Mouse (Mus musculus) forebrain, embryonic 12.5 days (tissue): ENCODE results near the gene Obsl1. TPM values are rescaled to one million over a fixed set of nuclear protein-coding genes. Genes with fewer than 3 reads are reported as not detected.

ENCODE experiments used
- ATAC-seq: fragments of 200-750 bp; cut with Nextera tagmentation; 2 replicates; pipeline ENCODE4 v1.8.0; 2017; ENCODE audit warnings: moderate TSS enrichment; ENCODE audit not compliant: low FRiP score
- H3K27ac ChIP-seq: fragments of 300-500 bp; sonication (generic); 2 replicates; pipeline ENCODE4 v1.5.1; 2016; ENCODE audit warnings: mild to moderate bottlenecking
- H3K27me3 ChIP-seq: fragments of 300-500 bp; sonication (generic); 2 replicates; pipeline ENCODE4 v1.6.1; 2016; ENCODE audit warnings: mild to moderate bottlenecking
- H3K36me3 ChIP-seq: fragments of 300-500 bp; sonication (generic); replicated peaks from 2 replicates; pipeline ENCODE4 v1.6.1; 2016; ENCODE audit warnings: mild to moderate bottlenecking
- H3K4me1 ChIP-seq: fragments of 300-500 bp; sonication (generic); 2 replicates; pipeline ENCODE4 v1.6.1; 2016
- H3K4me2 ChIP-seq: fragments of 300-500 bp; sonication (generic); 2 replicates; pipeline ENCODE4 v1.6.1; 2016; ENCODE audit warnings: mild to moderate bottlenecking, moderate library complexity
- H3K4me3 ChIP-seq: fragments of 300-500 bp; sonication (generic); replicated peaks from 2 replicates; pipeline ENCODE4 v1.5.1; 2016; ENCODE audit warnings: mild to moderate bottlenecking
- H3K9ac ChIP-seq: fragments of 300-500 bp; sonication (generic); 2 replicates; pipeline ENCODE4 v1.6.1; 2016; ENCODE audit warnings: mild to moderate bottlenecking
- H3K9me3 ChIP-seq: fragments of 300-500 bp; sonication (generic); 2 replicates; pipeline ENCODE4 v1.6.1; 2016
- WGBS: fragments of 180-500 bp; shearing (Covaris S2); methylation state at CpG from one replicate; pipeline ENCODE4 v1.1.7; 2016; 5-methylcytosine and 5-hydroxymethylcytosine counted together
- polyA plus RNA-seq: library from polyadenylated mRNA; unstranded; fragments of >200 nt; fragmentation: Nextera tagmentation; extraction: Ambion mirVana; gene quantifications from 2 replicates; pipeline ENCODE4 v1.2.1, GENCODE M21; 2016

The Obsl1 gene
- polyA plus RNA-seq: 31.8 and 36.8 TPM in 2 replicates

- Histone ChIP-seq H3K27me3 (peaks cover 29% of the 10 kb centered on the region), H3K4me2 (peak within 1 kb of the TSS; percentile 87), H3K9ac (peak within 1 kb of the TSS; percentile 76), H3K27ac (peak within 1 kb of the TSS; percentile 83), H3K9me3 (no peaks in the 10 kb centered on the region), H3K4me3 (peak within 1 kb of the TSS; percentile 66), H3K4me1 (peaks cover 20% of the 10 kb centered on the region), H3K36me3 (peaks cover 18% of the 10 kb centered on the region)
- WGBS: under 1% methylated on average over 65 of the region's 65 CpGs
- ATAC-seq: peak; percentile 77
Observed at GRCm38 (mm10) chr1:75505956-75506831, at the start of gene Obsl1. Gene Obsl1 (minus strand): TSS chr1:75506452.

- no peak overlapping the region for H3K4me3 ChIP-seq
- H3K27me3 ChIP-seq: no peaks in the 10 kb centered on the region
- 93% methylated on average over 7 of the region's 7 CpGs for WGBS
- no peak overlapping the region for H3K4me2 ChIP-seq
- H3K4me1 ChIP-seq: peaks cover 16% of the 10 kb centered on the region
- no peaks in the 10 kb centered on the region for H3K9me3 ChIP-seq
- no peak overlapping the region for H3K9ac ChIP-seq
- no peak for ATAC-seq
- no peak overlapping the region for H3K27ac ChIP-seq
- peaks cover 61% of the 10 kb centered on the region for H3K36me3 ChIP-seq
Observed at GRCm38 (mm10) chr1:75555680-75556079, 49.4 kb upstream of the Obsl1 start.

GRCm38 (mm10) chr1:75550586-75550985 lies 44.3 kb upstream of the Obsl1 start:
- Histone ChIP-seq H3K27ac (no peak overlapping the region), H3K27me3 (no peaks in the 10 kb centered on the region), H3K9ac (no peak overlapping the region), H3K4me3 (no peak overlapping the region), H3K36me3 (peaks cover 66% of the 10 kb centered on the region), H3K9me3 (no peaks in the 10 kb centered on the region), H3K4me2 (no peak overlapping the region), H3K4me1 (peaks cover 13% of the 10 kb centered on the region)
- ATAC-seq: no peak
- 91% methylated on average over 15 of the region's 15 CpGs for WGBS

- peaks cover 56% of the 10 kb centered on the region for H3K36me3 ChIP-seq
- H3K9me3 ChIP-seq: no peaks in the 10 kb centered on the region
- H3K27ac ChIP-seq: no peak overlapping the region
- no peak overlapping the region for H3K9ac ChIP-seq
- no peak overlapping the region for H3K4me3 ChIP-seq
- H3K4me1 ChIP-seq: peaks cover 15% of the 10 kb centered on the region
- H3K4me2 ChIP-seq: no peak overlapping the region
- ATAC-seq: no peak
- WGBS: 91% methylated on average over 17 of the region's 17 CpGs
- no peaks in the 10 kb centered on the region for H3K27me3 ChIP-seq
Observed at GRCm38 (mm10) chr1:75549289-75550279, 43.3 kb upstream of the Obsl1 start.

GRCm38 (mm10) chr1:75548871-75549270 lies 42.6 kb upstream of the Obsl1 start:
- Histone ChIP-seq H3K9me3 (no peaks in the 10 kb centered on the region), H3K4me1 (peaks cover 15% of the 10 kb centered on the region), H3K9ac (no peak overlapping the region), H3K36me3 (peaks cover 53% of the 10 kb centered on the region), H3K4me3 (no peak overlapping the region), H3K27me3 (no peaks in the 10 kb centered on the region), H3K27ac (no peak overlapping the region), H3K4me2 (no peak overlapping the region)
- ATAC-seq: no peak
- WGBS: 91% methylated on average over 17 of the region's 17 CpGs

- no peak overlapping the region for H3K9ac ChIP-seq
- no peaks in the 10 kb centered on the region for H3K27me3 ChIP-seq
- WGBS: 93% methylated on average over 3 of the region's 3 CpGs
- no peak for ATAC-seq
- no peak overlapping the region for H3K4me2 ChIP-seq
- peaks cover 15% of the 10 kb centered on the region for H3K4me1 ChIP-seq
- H3K36me3 ChIP-seq: peaks cover 45% of the 10 kb centered on the region
- no peaks in the 10 kb centered on the region for H3K9me3 ChIP-seq
- no peak overlapping the region for H3K27ac ChIP-seq
- H3K4me3 ChIP-seq: no peak overlapping the region
Observed at GRCm38 (mm10) chr1:75548083-75548482, 41.8 kb upstream of the Obsl1 start.

GRCm38 (mm10) chr1:75547351-75547750 lies 41.1 kb upstream of the Obsl1 start:
- H3K27ac ChIP-seq: no peak overlapping the region
- no peaks in the 10 kb centered on the region for H3K27me3 ChIP-seq
- H3K9ac ChIP-seq: no peak overlapping the region
- 97% methylated on average over 13 of the region's 13 CpGs for WGBS
- no peaks in the 10 kb centered on the region for H3K9me3 ChIP-seq
- ATAC-seq: no peak
- peaks cover 38% of the 10 kb centered on the region for H3K36me3 ChIP-seq
- H3K4me1 ChIP-seq: peaks cover 15% of the 10 kb centered on the region
- H3K4me3 ChIP-seq: no peak overlapping the region; the same call in 1 of the 2 replicates
- H3K4me2 ChIP-seq: peak overlapping the region; percentile 73

GRCm38 (mm10) chr1:75545965-75546956 lies 40.0 kb upstream of the Obsl1 start, which contains the start of gene Slc4a3:
Gene Slc4a3 (plus strand): TSS chr1:75546266.
- Histone ChIP-seq H3K36me3 (peaks cover 27% of the 10 kb centered on the region), H3K4me2 (peak within 1 kb of the TSS; percentile 73), H3K27me3 (no peaks in the 10 kb centered on the region), H3K27ac (peak within 1 kb of the TSS; percentile 83), H3K4me1 (peaks cover 15% of the 10 kb centered on the region), H3K9ac (peak within 1 kb of the TSS; percentile 86), H3K4me3 (peak within 1 kb of the TSS; percentile 77), H3K9me3 (no peaks in the 10 kb centered on the region)
- peak; percentile 92 for ATAC-seq
- 1% methylated on average over 47 of the region's 64 CpGs for WGBS

- no peak overlapping the region for H3K4me2 ChIP-seq
- no peaks in the 10 kb centered on the region for H3K27me3 ChIP-seq
- no peaks in the 10 kb centered on the region for H3K9me3 ChIP-seq
- H3K9ac ChIP-seq: no peak overlapping the region
- H3K36me3 ChIP-seq: peaks cover 10% of the 10 kb centered on the region; the same call in 1 of the 2 replicates
- no peak overlapping the region for H3K4me3 ChIP-seq
- H3K27ac ChIP-seq: no peak overlapping the region
- no peak for ATAC-seq
- peaks cover 15% of the 10 kb centered on the region for H3K4me1 ChIP-seq
- WGBS: 92% methylated on average over 6 of the region's 6 CpGs
Observed at GRCm38 (mm10) chr1:75544351-75544750, 38.1 kb upstream of the Obsl1 start.

- WGBS: 92% methylated on average over 7 of the region's 7 CpGs
- Histone ChIP-seq H3K36me3 (peaks cover 2% of the 10 kb centered on the region), H3K27ac (no peak overlapping the region), H3K9ac (no peak overlapping the region), H3K27me3 (no peaks in the 10 kb centered on the region), H3K4me3 (no peak overlapping the region), H3K9me3 (no peaks in the 10 kb centered on the region), H3K4me1 (peaks cover 7% of the 10 kb centered on the region), H3K4me2 (no peak overlapping the region)
- no peak for ATAC-seq
Observed at GRCm38 (mm10) chr1:75541496-75541895, 35.2 kb upstream of the Obsl1 start.

GRCm38 (mm10) chr1:75538597-75539190 lies 32.4 kb upstream of the Obsl1 start:
- 80% methylated on average over 9 of the region's 9 CpGs for WGBS
- Histone ChIP-seq H3K9me3 (no peaks in the 10 kb centered on the region), H3K4me2 (no peak overlapping the region), H3K9ac (no peak overlapping the region), H3K27ac (no peak overlapping the region), H3K4me3 (no peak overlapping the region), H3K4me1 (no peaks in the 10 kb centered on the region), H3K27me3 (no peaks in the 10 kb centered on the region), H3K36me3 (peaks cover 27% of the 10 kb centered on the region)
- ATAC-seq: no peak
